In the genomic region with DNA sequence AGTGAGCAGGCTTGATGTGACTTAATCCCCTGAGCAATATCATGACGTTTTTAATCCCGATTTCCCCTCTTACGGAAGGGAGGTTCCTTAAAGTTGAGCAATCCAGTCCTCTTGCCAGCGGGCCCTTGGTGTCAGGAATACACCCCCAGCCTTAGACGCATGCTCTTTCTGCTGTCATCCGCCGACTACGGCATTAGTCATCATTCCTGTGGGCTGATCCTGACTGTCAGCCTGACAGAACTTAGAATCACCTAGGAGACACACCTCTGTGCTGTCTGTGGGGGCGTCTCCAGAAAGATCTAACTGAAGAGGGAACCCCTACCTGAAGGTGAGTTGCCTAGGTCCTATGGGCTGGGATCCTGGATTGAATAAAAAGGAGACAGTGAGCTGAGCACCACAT, we compare ENCODE assay signal across 14 mouse cellular contexts. TPM values are rescaled to one million over a fixed set of nuclear protein-coding genes. Genes with fewer than 3 reads are reported as not detected.
DNase-seq lines count a peak whose midpoint lies in the region.
"Had no signal": no experiment of that assay in that cellular context is flagged by ENCODE, and none has a peak within 500 bp of the region (broad histone marks: within the 10 kb centered on the region; RNA-seq: fewer than 3 reads in every experiment).

No protein-coding gene starts in this region.

- DNase-seq in right cerebral cortex, adult 2 months (ENCODE audit: low spot score in 2 of 2): peak; percentile 63 to 66
- no peak for DNase-seq in right cerebral cortex, postnatal 14 days
- DNase-seq in layer of hippocampus, adult 8-10 months (ENCODE audit: low spot score in 2 of 2): peak; percentile 28 to 30
- peak; percentile 21 to 45 for DNase-seq in left cerebral cortex, postnatal 36 days (ENCODE audit: low spot score in 2 of 2)
- DNase-seq in cerebellum, postnatal 4 days (ENCODE audit: low spot score in 2 of 2): no peak
- no peak for DNase-seq in testis, postnatal 14 days (ENCODE audit: low spot score)
- no peak for DNase-seq in heart, postnatal 25 days (ENCODE audit: low spot score)
- DNase-seq: cerebellum, adult 9-11 months; kidney, adult 2 months; kidney, postnatal 10 days; liver; liver, postnatal 0 days; lung, postnatal 14 days had no signal

- intact Hi-C loops in left cerebral cortex, postnatal 36 days (cut with DNase I): no loop called here
- intact Hi-C loops in heart, postnatal 25 days (cut with DNase I): no loop called here

RNA-seq across cellular contexts. Expression of a gene that starts 49.1 kb away (rescaled TPM):
- 10 to 100 TPM; 25.5 to 34.3 (median 31.0) TPM for total RNA-seq in layer of hippocampus, adult 8-10 months (2022)
- 100 to 1,000 TPM; 101 to 102 TPM for total RNA-seq in left cerebral cortex, postnatal 36 days (2021)
- total RNA-seq in heart, postnatal 25 days (2021): under 1 TPM in 1 of 2 experiments, not detected in 1; 0.10 TPM
- total RNA-seq: gastrocnemius, adult 18-20 months had no signal

Comparison
In these comparisons a context has a peak if more than half of its experiments do, and no peak if none do; other contexts are left out.
1. DNase-seq: peak in right cerebral cortex, adult 2 months (2 of 2), layer of hippocampus, adult 8-10 months (2 of 2) and left cerebral cortex, postnatal 36 days (2 of 2); none in right cerebral cortex, postnatal 14 days (single experiment), cerebellum, postnatal 4 days (0 of 2), testis, postnatal 14 days (single experiment) and heart, postnatal 25 days (single experiment).
2. RNA of a gene that starts 49.1 kb away (total RNA-seq): 101 to 102 TPM in left cerebral cortex, postnatal 36 days and 25.5 to 34.3 TPM in layer of hippocampus, adult 8-10 months; 0.10 TPM in heart, postnatal 25 days; every median in the first group is over 10 times any median in the second.